12 mouse cellular contexts compared by ENCODE assay signal in genomic region chr12:83721281-83721680, GRCm38 (mm10). TPM values are rescaled to one million over a fixed set of nuclear protein-coding genes. Genes with fewer than 3 reads are reported as not detected.
A peak's percentile ranks its signal among the peaks of the same experiment; 100 is the strongest.
DNase-seq lines count a peak whose midpoint lies in the region; ATAC-seq and TF ChIP-seq lines count a peak whose summit lies in the region.
"Had no signal": no experiment of that assay in that cellular context is flagged by ENCODE, and none has a peak within 500 bp of the region (broad histone marks: within the 10 kb centered on the region; RNA-seq: fewer than 3 reads in every experiment).

No protein-coding gene starts in this region.

- H3K4me2 ChIP-seq in limb, embryonic 12.5 days = no peak overlapping the region
- no peak overlapping the region for H3K4me2 ChIP-seq in embryonic facial prominence, embryonic 14.5 days (ENCODE audit: low read depth, low read length)
- H3K4me2 ChIP-seq in limb, embryonic 14.5 days (replicated peaks; ENCODE audit: low read depth, low read length, severe bottlenecking) = no peak overlapping the region
- no peak overlapping the region for H3K4me2 ChIP-seq in liver, embryonic 12.5 days

- WGBS in limb, embryonic 12.5 days = 63% methylated on average over 6 of the region's 6 CpGs
- WGBS in limb, embryonic 10.5 days = 76% methylated on average over 6 of the region's 6 CpGs
- 46% methylated on average over 6 of the region's 6 CpGs for WGBS in embryonic facial prominence, embryonic 14.5 days
- WGBS in limb, embryonic 14.5 days = 44% methylated on average over 6 of the region's 6 CpGs
- WGBS in liver, embryonic 12.5 days (ENCODE audit: insufficient replicate concordance) = 73% methylated on average over 6 of the region's 6 CpGs

- H3K4me1 ChIP-seq in limb, embryonic 12.5 days (replicated peaks) = 0 out of 2 replicates have a peak, but pooled peaks cover 11% of the 10 kb centered on the region
- H3K4me1 ChIP-seq in limb, embryonic 10.5 days = no peaks in the 10 kb centered on the region
- peaks cover 9% of the 10 kb centered on the region for H3K4me1 ChIP-seq in brown adipose tissue, adult 24 weeks (ENCODE audit: control insufficient read depth, insufficient read depth, insufficient read length, low read length)
- H3K4me1 ChIP-seq in embryonic facial prominence, embryonic 14.5 days (ENCODE audit: control insufficient read depth, insufficient read depth, low read length) = no peaks in the 10 kb centered on the region
- no peaks in the 10 kb centered on the region for H3K4me1 ChIP-seq in limb, embryonic 14.5 days (ENCODE audit: control insufficient read depth, insufficient read depth, low read length)
- H3K4me1 ChIP-seq in liver, embryonic 12.5 days = no peaks in the 10 kb centered on the region
- H3K4me1 ChIP-seq: midbrain, embryonic 10.5 days had no signal

- ATAC-seq in limb, embryonic 12.5 days (ENCODE audit: insufficient number of reproducible peaks, insufficient read depth, low FRiP score, low TSS enrichment, low read depth) = no peak; the same call in 1 of the 2 replicates
- ATAC-seq in embryonic facial prominence, embryonic 14.5 days (ENCODE audit: low read depth) = peak; percentile 89
- ATAC-seq in limb, embryonic 14.5 days (ENCODE audit: low FRiP score, low read depth) = 0 out of 2 replicates have a peak, but pooled peaks have one; percentile 12
- ATAC-seq in liver, embryonic 12.5 days = no peak

- no peak overlapping the region for H3K4me3 ChIP-seq in limb, embryonic 12.5 days (replicated peaks)
- H3K4me3 ChIP-seq in limb, embryonic 10.5 days = no peak overlapping the region
- H3K4me3 ChIP-seq in brown adipose tissue, adult 24 weeks (ENCODE audit: insufficient read depth, low read depth, low read length) = no peak overlapping the region
- H3K4me3 ChIP-seq in embryonic facial prominence, embryonic 14.5 days (ENCODE audit: low read depth, low read length) = no peak overlapping the region
- H3K4me3 ChIP-seq in limb, embryonic 14.5 days (replicated peaks; ENCODE audit: low read length) = no peak overlapping the region
- no peak overlapping the region for H3K4me3 ChIP-seq in liver, embryonic 12.5 days
- H3K4me3 ChIP-seq: midbrain, embryonic 10.5 days had no signal

- H3K36me3 ChIP-seq in limb, embryonic 12.5 days = peaks cover 81% of the 10 kb centered on the region
- peaks cover 87% of the 10 kb centered on the region for H3K36me3 ChIP-seq in limb, embryonic 10.5 days
- peaks cover 75% of the 10 kb centered on the region for H3K36me3 ChIP-seq in embryonic facial prominence, embryonic 14.5 days (ENCODE audit: control insufficient read depth, insufficient read depth, low read length)
- peaks cover 70% of the 10 kb centered on the region for H3K36me3 ChIP-seq in limb, embryonic 14.5 days (ENCODE audit: control insufficient read depth, insufficient read depth, low read length)
- peaks cover 89% of the 10 kb centered on the region for H3K36me3 ChIP-seq in liver, embryonic 12.5 days

- no peaks in the 10 kb centered on the region for H3K27me3 ChIP-seq in limb, embryonic 12.5 days
- H3K27me3 ChIP-seq in limb, embryonic 10.5 days (ENCODE audit: low read depth, poor library complexity, severe bottlenecking) = no peaks in the 10 kb centered on the region
- H3K27me3 ChIP-seq in embryonic facial prominence, embryonic 14.5 days (replicated peaks; ENCODE audit: control insufficient read depth, insufficient read depth, low read length) = no peaks in the 10 kb centered on the region
- H3K27me3 ChIP-seq in limb, embryonic 14.5 days (ENCODE audit: control insufficient read depth, insufficient read depth, low read length) = no peaks in the 10 kb centered on the region
- no peaks in the 10 kb centered on the region for H3K27me3 ChIP-seq in liver, embryonic 12.5 days (replicated peaks)

- no peak for TF ChIP-seq POLR2A in limb, embryonic 14.5 days (IDR thresholded peaks at IDR 0.05; ENCODE audit: borderline replicate concordance, extremely low read depth, insufficient read depth, insufficient read length)

- DNase-seq in limb, embryonic 10.5 days (ENCODE audit: low spot score) = no peak
- DNase-seq in embryonic facial prominence, embryonic 14.5 days (ENCODE audit: low spot score) = peak; percentile 87
- DNase-seq in limb, embryonic 14.5 days (ENCODE audit: low spot score) = peak; percentile 52
- no peak for DNase-seq in spleen, postnatal 36 days (ENCODE audit: low spot score in 2 of 2)
- DNase-seq in natural killer cell, adult 2 months (ENCODE audit: low spot score in 2 of 2) = no peak
- DNase-seq: heart, postnatal 14 days; thymus, postnatal 4 days had no signal

- H3K27ac ChIP-seq in limb, embryonic 12.5 days = peak overlapping the region; percentile 83; the same call in 1 of the 2 replicates
- no peak overlapping the region for H3K27ac ChIP-seq in limb, embryonic 10.5 days
- H3K27ac ChIP-seq in brown adipose tissue, adult 24 weeks (replicated peaks; ENCODE audit: low read depth, low read length) = peak overlapping the region; percentile 18
- H3K27ac ChIP-seq in embryonic facial prominence, embryonic 14.5 days (replicated peaks; ENCODE audit: low read depth, low read length) = peak overlapping the region; percentile 70
- H3K27ac ChIP-seq in limb, embryonic 14.5 days (replicated peaks; ENCODE audit: low read depth, low read length) = peak overlapping the region; percentile 70
- H3K27ac ChIP-seq in liver, embryonic 12.5 days = no peak overlapping the region
- H3K27ac ChIP-seq: midbrain, embryonic 10.5 days had no signal

- H3K9me3 ChIP-seq in limb, embryonic 12.5 days = no peaks in the 10 kb centered on the region
- no peaks in the 10 kb centered on the region for H3K9me3 ChIP-seq in limb, embryonic 10.5 days (replicated peaks)
- H3K9me3 ChIP-seq in embryonic facial prominence, embryonic 14.5 days (ENCODE audit: control insufficient read depth, low read length) = no peaks in the 10 kb centered on the region
- H3K9me3 ChIP-seq in limb, embryonic 14.5 days (ENCODE audit: control insufficient read depth, low read length) = no peaks in the 10 kb centered on the region
- no peaks in the 10 kb centered on the region for H3K9me3 ChIP-seq in liver, embryonic 12.5 days (replicated peaks)
- H3K9me3 ChIP-seq: midbrain, embryonic 10.5 days had no signal

- H3K9ac ChIP-seq in limb, embryonic 12.5 days (replicated peaks) = no peak overlapping the region
- no peak overlapping the region for H3K9ac ChIP-seq in embryonic facial prominence, embryonic 14.5 days (ENCODE audit: low read depth, low read length)
- H3K9ac ChIP-seq in limb, embryonic 14.5 days (ENCODE audit: low read depth, low read length, severe bottlenecking) = no peak overlapping the region; the same call in 1 of the 2 replicates
- no peak overlapping the region for H3K9ac ChIP-seq in liver, embryonic 12.5 days

RNA-seq across cellular contexts. Expression of gene Psen1, which starts 33.3 kb away (rescaled TPM):
- 56.5 and 60.2 TPM in 2 replicates for polyA plus RNA-seq in limb, embryonic 12.5 days (2016; fragmentation: Nextera tagmentation; extraction: Ambion mirVana)
- polyA plus RNA-seq in limb, embryonic 10.5 days (2016; fragmentation: Nextera tagmentation; extraction: Ambion mirVana) = 59.8 and 60.9 TPM in 2 replicates
- polyA plus RNA-seq in brown adipose tissue, adult 24 weeks (2012; ENCODE audit: insufficient read depth, insufficient read length, missing spikeins) = 18.9 and 19.6 TPM in 2 replicates
- 69.1 and 69.4 TPM in 2 replicates for polyA plus RNA-seq in embryonic facial prominence, embryonic 14.5 days (2014; fragmentation: Nextera tagmentation; extraction: Ambion mirVana)
- 30.5 and 33.1 TPM in 2 replicates for polyA plus RNA-seq in limb, embryonic 14.5 days (2012; rRNA removed)
- polyA plus RNA-seq in limb, embryonic 14.5 days (2014; fragmentation: Nextera tagmentation; extraction: Ambion mirVana) = 77.3 and 79.3 TPM in 2 replicates
- polyA plus RNA-seq in liver, embryonic 12.5 days (2016; fragmentation: Nextera tagmentation; extraction: Ambion mirVana) = 32.2 and 33.0 TPM in 2 replicates

RNA-seq across cellular contexts. Expression of gene Papln, which starts 42.2 kb away (rescaled TPM):
- polyA plus RNA-seq in limb, embryonic 12.5 days (2016; fragmentation: Nextera tagmentation; extraction: Ambion mirVana) = 0.32 and 0.36 TPM in 2 replicates
- polyA plus RNA-seq in limb, embryonic 10.5 days (2016; fragmentation: Nextera tagmentation; extraction: Ambion mirVana) = 0.11 TPM in 2 replicates
- polyA plus RNA-seq in brown adipose tissue, adult 24 weeks (2012; ENCODE audit: insufficient read depth, insufficient read length, missing spikeins) = 0.59 TPM in 1 of 2 replicates, not detected in the other
- 1.8 and 2.6 TPM in 2 replicates for polyA plus RNA-seq in embryonic facial prominence, embryonic 14.5 days (2014; fragmentation: Nextera tagmentation; extraction: Ambion mirVana)
- polyA plus RNA-seq in limb, embryonic 14.5 days (2012; rRNA removed) = 5.2 and 5.9 TPM in 2 replicates
- 2.0 and 2.6 TPM in 2 replicates for polyA plus RNA-seq in limb, embryonic 14.5 days (2014; fragmentation: Nextera tagmentation; extraction: Ambion mirVana)
- polyA plus RNA-seq in liver, embryonic 12.5 days (2016; fragmentation: Nextera tagmentation; extraction: Ambion mirVana) = 0.61 and 0.70 TPM in 2 replicates
- polyA plus RNA-seq: limb, embryonic 11.5 days had no signal

Comparison
In these comparisons a context has a peak if more than half of its experiments do, and no peak if none do; other contexts are left out.
1. ATAC-seq: peak in embryonic facial prominence, embryonic 14.5 days (single experiment) and limb, embryonic 14.5 days (single experiment); none in limb, embryonic 12.5 days (single experiment) and liver, embryonic 12.5 days (single experiment).
2. H3K27ac ChIP-seq: peak in limb, embryonic 12.5 days (single experiment), brown adipose tissue, adult 24 weeks (single experiment), embryonic facial prominence, embryonic 14.5 days (single experiment) and limb, embryonic 14.5 days (single experiment); none in limb, embryonic 10.5 days (single experiment) and liver, embryonic 12.5 days (single experiment).
3. DNase-seq: peak in embryonic facial prominence, embryonic 14.5 days (single experiment) and limb, embryonic 14.5 days (single experiment); none in limb, embryonic 10.5 days (single experiment), spleen, postnatal 36 days (0 of 2) and natural killer cell, adult 2 months (0 of 2).